Mouse (Mus musculus): ENCODE data around the gene Sulf2. TPM values are rescaled to one million over a fixed set of nuclear protein-coding genes. Genes with fewer than 3 reads are reported as not detected.

The Sulf2 gene
- polyA plus RNA-seq (2015; fragmentation: Nextera tagmentation; extraction: Ambion mirVana) = 87.6 and 91.3 TPM in 2 replicates

GRCm38 (mm10) chr2:166155454-166155815 lies at the start of gene Sulf2:
Sulf2 (minus strand) TSS chr2:166155663.
- Histone ChIP-seq H3K27ac (replicated peaks) (peak within 1 kb of the TSS; percentile 93), H3K4me2 (peak within 1 kb of the TSS; percentile 82), H3K9me3 (no peaks in the 10 kb centered on the region), H3K36me3 (no peaks in the 10 kb centered on the region), H3K9ac (peak within 1 kb of the TSS; percentile 96), H3K4me1 (peaks cover 49% of the 10 kb centered on the region), H3K27me3 (replicated peaks) (no peaks in the 10 kb centered on the region), H3K4me3 (peak within 1 kb of the TSS; percentile 86)
- ATAC-seq (ENCODE audit: extremely low read depth, insufficient number of reproducible peaks, low FRiP score, low TSS enrichment) = no peak
- under 1% methylated on average over 23 of the region's 23 CpGs for WGBS

DNA sequence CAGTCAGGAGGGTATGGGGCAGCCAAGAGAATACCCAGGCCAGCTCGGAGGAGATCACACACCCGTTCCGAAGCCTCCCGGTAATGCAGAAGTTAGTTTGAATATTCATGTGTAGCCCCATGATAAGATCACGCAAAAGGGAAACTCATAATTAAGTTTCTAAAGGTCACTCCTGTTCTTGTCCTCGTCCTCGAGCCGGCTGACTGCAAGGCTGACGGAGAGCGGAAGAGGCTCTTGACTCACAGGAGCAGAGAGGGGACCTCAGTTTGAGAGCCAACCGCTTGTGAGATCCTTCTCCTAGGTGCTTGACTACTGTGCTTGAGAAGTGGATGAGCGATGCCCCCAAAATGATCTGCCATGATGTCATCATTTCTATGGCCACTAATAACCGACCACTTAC lies 48.7 kb upstream of the Sulf2 start:
- Histone ChIP-seq H3K27ac (replicated peaks) (peak overlapping the region; percentile 72), H3K4me3 (no peak overlapping the region), H3K4me2 (no peak overlapping the region), H3K4me1 (peaks cover 47% of the 10 kb centered on the region), H3K27me3 (replicated peaks) (peaks cover 8% of the 10 kb centered on the region), H3K9ac (no peak overlapping the region), H3K36me3 (no peaks in the 10 kb centered on the region), H3K9me3 (no peaks in the 10 kb centered on the region)
- WGBS = 79% methylated on average over 13 of the region's 13 CpGs
- no peak for ATAC-seq (ENCODE audit: extremely low read depth, insufficient number of reproducible peaks, low FRiP score, low TSS enrichment)

DNA sequence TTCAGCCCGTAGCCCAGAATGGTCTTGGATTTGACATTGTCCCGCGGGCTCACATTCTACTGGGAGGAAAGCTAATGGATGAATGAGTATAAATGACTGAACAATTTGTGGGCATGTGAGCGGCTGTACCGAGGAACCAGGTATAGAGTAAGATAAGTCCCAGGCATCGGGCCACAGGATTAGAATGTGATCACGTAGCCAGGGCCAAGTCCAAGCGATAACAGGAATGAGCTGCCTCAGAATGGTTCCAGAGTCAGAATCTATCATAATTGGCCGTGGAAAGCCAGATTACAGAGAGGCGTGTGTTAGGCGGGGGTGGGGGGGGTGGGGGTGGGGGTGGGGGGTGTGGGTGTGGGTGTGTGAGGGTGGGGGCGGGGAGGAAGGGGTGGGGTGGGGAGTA lies 48.2 kb upstream of the Sulf2 start:
- 44% methylated on average over 9 of the region's 12 CpGs for WGBS
- Histone ChIP-seq H3K36me3 (no peaks in the 10 kb centered on the region), H3K4me1 (peaks cover 43% of the 10 kb centered on the region), H3K27me3 (replicated peaks) (peaks cover 8% of the 10 kb centered on the region), H3K4me3 (no peak overlapping the region), H3K9me3 (no peaks in the 10 kb centered on the region), H3K9ac (no peak overlapping the region), H3K27ac (replicated peaks) (peak overlapping the region; percentile 72), H3K4me2 (no peak overlapping the region)
- ATAC-seq (ENCODE audit: extremely low read depth, insufficient number of reproducible peaks, low FRiP score, low TSS enrichment) = no peak

DNA sequence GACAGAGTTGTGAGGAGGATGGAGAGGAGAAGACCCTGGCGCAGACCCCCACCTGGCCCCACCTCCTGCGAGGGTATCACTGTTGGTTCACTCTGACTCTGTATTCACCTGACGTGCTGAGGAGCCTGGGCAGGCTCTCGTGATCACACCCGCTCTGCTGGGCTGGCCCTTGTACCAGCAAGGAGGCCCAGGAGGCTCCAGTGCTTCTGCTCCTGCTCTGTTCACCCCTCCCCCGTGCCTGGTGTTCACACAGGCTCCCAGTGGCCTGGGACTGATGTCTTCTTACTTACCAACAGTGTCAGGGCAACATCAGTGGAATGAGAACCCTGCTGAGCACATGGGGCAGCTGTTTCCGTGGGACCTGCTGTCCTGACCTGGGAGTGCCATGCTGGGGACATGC lies 42.5 kb upstream of the Sulf2 start:
- H3K4me3 ChIP-seq = no peak overlapping the region
- no peaks in the 10 kb centered on the region for H3K36me3 ChIP-seq
- peaks cover 8% of the 10 kb centered on the region for H3K27me3 ChIP-seq (replicated peaks)
- H3K9ac ChIP-seq = 0 out of 2 replicates have a peak overlapping the region, but pooled peaks have one; percentile 1
- 47% methylated on average over 7 of the region's 7 CpGs for WGBS
- ATAC-seq (ENCODE audit: extremely low read depth, insufficient number of reproducible peaks, low FRiP score, low TSS enrichment) = no peak
- no peak overlapping the region for H3K27ac ChIP-seq (replicated peaks)
- peaks cover 41% of the 10 kb centered on the region for H3K4me1 ChIP-seq
- H3K4me2 ChIP-seq = no peak overlapping the region
- peaks cover 3% of the 10 kb centered on the region; the same call in 1 of the 2 replicates for H3K9me3 ChIP-seq

- Histone ChIP-seq H3K27ac (replicated peaks) (peak overlapping the region; percentile 82), H3K9ac (no peak overlapping the region), H3K4me2 (no peak overlapping the region), H3K27me3 (replicated peaks) (peaks cover 7% of the 10 kb centered on the region), H3K36me3 (no peaks in the 10 kb centered on the region), H3K4me1 (peaks cover 39% of the 10 kb centered on the region), H3K4me3 (no peak overlapping the region), H3K9me3 (peaks cover 3% of the 10 kb centered on the region; the same call in 1 of the 2 replicates)
- ATAC-seq (ENCODE audit: extremely low read depth, insufficient number of reproducible peaks, low FRiP score, low TSS enrichment) = peak; percentile 22; the same call in 1 of the 2 replicates
- WGBS = 33% methylated on average over 6 of the region's 6 CpGs
Measured at GRCm38 (mm10) chr2:166197064-166197463, 41.6 kb upstream of the Sulf2 start.

- H3K4me3 ChIP-seq = no peak overlapping the region
- peak overlapping the region; percentile 62; the same call in 1 of the 2 replicates for H3K9ac ChIP-seq
- no peaks in the 10 kb centered on the region; the same call in 1 of the 2 replicates for H3K27me3 ChIP-seq (replicated peaks)
- peaks cover 39% of the 10 kb centered on the region for H3K4me1 ChIP-seq
- peak; percentile 52; the same call in 1 of the 2 replicates for ATAC-seq (ENCODE audit: extremely low read depth, insufficient number of reproducible peaks, low FRiP score, low TSS enrichment)
- WGBS = 32% methylated on average over 13 of the region's 13 CpGs
- no peaks in the 10 kb centered on the region for H3K36me3 ChIP-seq
- peak overlapping the region; percentile 82 for H3K27ac ChIP-seq (replicated peaks)
- peak overlapping the region; percentile 37 for H3K4me2 ChIP-seq
- H3K9me3 ChIP-seq = peaks cover 3% of the 10 kb centered on the region; the same call in 1 of the 2 replicates
Measured at GRCm38 (mm10) chr2:166196080-166196786, 40.8 kb upstream of the Sulf2 start.

- Histone ChIP-seq H3K4me2 (no peak overlapping the region), H3K4me3 (no peak overlapping the region), H3K36me3 (no peaks in the 10 kb centered on the region), H3K4me1 (peaks cover 48% of the 10 kb centered on the region), H3K9me3 (peaks cover 3% of the 10 kb centered on the region; the same call in 1 of the 2 replicates), H3K9ac (no peak overlapping the region), H3K27ac (replicated peaks) (no peak overlapping the region), H3K27me3 (replicated peaks) (no peaks in the 10 kb centered on the region)
- ATAC-seq (ENCODE audit: extremely low read depth, insufficient number of reproducible peaks, low FRiP score, low TSS enrichment) = no peak
- 75% methylated on average over 6 of the region's 6 CpGs for WGBS
Measured at GRCm38 (mm10) chr2:166195041-166195440, 39.6 kb upstream of the Sulf2 start.

DNA sequence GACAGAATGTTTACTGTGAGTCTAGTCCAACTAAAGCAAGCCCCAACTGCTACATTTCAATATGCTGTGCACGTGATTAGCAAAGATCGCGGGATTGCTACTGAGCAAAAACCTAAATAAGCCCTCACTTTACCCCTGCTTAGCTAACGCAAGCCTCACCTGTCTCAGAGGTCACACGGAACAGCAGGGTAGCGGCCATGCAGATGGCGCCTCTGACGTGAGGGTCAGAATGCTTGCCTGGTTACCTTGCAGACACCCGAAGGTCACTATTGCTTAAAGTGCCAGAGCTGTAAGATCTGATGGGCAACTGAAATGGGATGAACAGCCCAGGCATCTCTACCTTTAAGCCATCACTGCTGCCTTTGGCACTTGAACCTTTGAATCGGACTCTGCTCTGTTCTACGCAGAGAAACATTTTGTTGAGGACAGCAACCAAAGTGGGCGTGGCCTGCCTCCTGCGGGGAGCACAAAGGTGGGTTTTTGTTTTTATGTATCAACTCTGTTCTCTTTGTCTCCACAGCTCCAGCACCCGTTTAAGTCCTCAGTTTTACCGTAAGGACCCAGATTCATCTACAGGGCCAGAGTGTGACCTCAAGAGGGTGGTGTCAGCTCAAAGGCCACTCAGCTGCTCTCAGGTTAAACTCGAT lies 38.8 kb upstream of the Sulf2 start:
- H3K27me3 ChIP-seq (replicated peaks) = no peaks in the 10 kb centered on the region
- no peak overlapping the region for H3K9ac ChIP-seq
- no peak overlapping the region for H3K4me2 ChIP-seq
- 68% methylated on average over 16 of the region's 16 CpGs for WGBS
- no peak for ATAC-seq (ENCODE audit: extremely low read depth, insufficient number of reproducible peaks, low FRiP score, low TSS enrichment)
- H3K27ac ChIP-seq (replicated peaks) = no peak overlapping the region
- H3K4me1 ChIP-seq = peaks cover 48% of the 10 kb centered on the region
- no peaks in the 10 kb centered on the region for H3K36me3 ChIP-seq
- no peak overlapping the region for H3K4me3 ChIP-seq
- H3K9me3 ChIP-seq = peaks cover 3% of the 10 kb centered on the region; the same call in 1 of the 2 replicates

DNA sequence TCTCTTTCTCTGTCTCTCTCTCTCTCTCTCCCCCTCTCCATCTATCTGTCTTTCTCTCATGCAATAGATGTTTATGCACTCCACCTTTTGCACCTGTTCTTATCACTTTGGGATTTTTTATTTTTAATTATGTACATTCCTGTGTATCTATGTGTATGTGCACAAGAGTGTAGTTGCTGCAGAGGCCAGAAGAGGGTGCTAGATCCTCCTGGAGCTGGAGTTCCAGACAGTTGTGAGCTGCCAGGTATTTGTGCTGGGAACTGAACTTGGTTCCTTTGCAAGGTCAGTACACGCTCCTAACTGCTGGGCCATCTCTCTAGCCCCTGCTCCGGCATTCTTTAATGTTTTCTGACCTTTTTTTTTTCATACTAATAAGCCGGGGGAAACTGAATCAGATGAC lies 38.0 kb upstream of the Sulf2 start:
- Histone ChIP-seq H3K27ac (replicated peaks) (no peak overlapping the region), H3K4me1 (peaks cover 46% of the 10 kb centered on the region), H3K27me3 (replicated peaks) (no peaks in the 10 kb centered on the region), H3K9ac (no peak overlapping the region), H3K4me2 (no peak overlapping the region), H3K4me3 (no peak overlapping the region), H3K36me3 (no peaks in the 10 kb centered on the region), H3K9me3 (peaks cover 3% of the 10 kb centered on the region; the same call in 1 of the 2 replicates)
- 83% methylated on average over 3 of the region's 3 CpGs for WGBS
- ATAC-seq (ENCODE audit: extremely low read depth, insufficient number of reproducible peaks, low FRiP score, low TSS enrichment) = no peak

- no peaks in the 10 kb centered on the region for H3K36me3 ChIP-seq
- H3K9me3 ChIP-seq = peaks cover 3% of the 10 kb centered on the region; the same call in 1 of the 2 replicates
- H3K4me2 ChIP-seq = no peak overlapping the region
- H3K27me3 ChIP-seq (replicated peaks) = no peaks in the 10 kb centered on the region
- no peak overlapping the region for H3K4me3 ChIP-seq
- H3K9ac ChIP-seq = no peak overlapping the region
- ATAC-seq (ENCODE audit: extremely low read depth, insufficient number of reproducible peaks, low FRiP score, low TSS enrichment) = no peak
- WGBS = 65% methylated on average over 8 of the region's 8 CpGs
- H3K4me1 ChIP-seq = peaks cover 44% of the 10 kb centered on the region
- no peak overlapping the region for H3K27ac ChIP-seq (replicated peaks)
Measured at GRCm38 (mm10) chr2:166190816-166191215, 35.4 kb upstream of the Sulf2 start.

GRCm38 (mm10) chr2:166189191-166189590 lies 33.7 kb upstream of the Sulf2 start:
- Histone ChIP-seq H3K9ac (no peak overlapping the region), H3K9me3 (peaks cover 3% of the 10 kb centered on the region; the same call in 1 of the 2 replicates), H3K4me2 (no peak overlapping the region), H3K27ac (replicated peaks) (no peak overlapping the region), H3K36me3 (no peaks in the 10 kb centered on the region), H3K4me3 (no peak overlapping the region), H3K4me1 (peaks cover 45% of the 10 kb centered on the region), H3K27me3 (replicated peaks) (no peaks in the 10 kb centered on the region)
- ATAC-seq (ENCODE audit: extremely low read depth, insufficient number of reproducible peaks, low FRiP score, low TSS enrichment) = no peak
- WGBS = 84% methylated on average over 11 of the region's 11 CpGs
